In the genomic region with DNA sequence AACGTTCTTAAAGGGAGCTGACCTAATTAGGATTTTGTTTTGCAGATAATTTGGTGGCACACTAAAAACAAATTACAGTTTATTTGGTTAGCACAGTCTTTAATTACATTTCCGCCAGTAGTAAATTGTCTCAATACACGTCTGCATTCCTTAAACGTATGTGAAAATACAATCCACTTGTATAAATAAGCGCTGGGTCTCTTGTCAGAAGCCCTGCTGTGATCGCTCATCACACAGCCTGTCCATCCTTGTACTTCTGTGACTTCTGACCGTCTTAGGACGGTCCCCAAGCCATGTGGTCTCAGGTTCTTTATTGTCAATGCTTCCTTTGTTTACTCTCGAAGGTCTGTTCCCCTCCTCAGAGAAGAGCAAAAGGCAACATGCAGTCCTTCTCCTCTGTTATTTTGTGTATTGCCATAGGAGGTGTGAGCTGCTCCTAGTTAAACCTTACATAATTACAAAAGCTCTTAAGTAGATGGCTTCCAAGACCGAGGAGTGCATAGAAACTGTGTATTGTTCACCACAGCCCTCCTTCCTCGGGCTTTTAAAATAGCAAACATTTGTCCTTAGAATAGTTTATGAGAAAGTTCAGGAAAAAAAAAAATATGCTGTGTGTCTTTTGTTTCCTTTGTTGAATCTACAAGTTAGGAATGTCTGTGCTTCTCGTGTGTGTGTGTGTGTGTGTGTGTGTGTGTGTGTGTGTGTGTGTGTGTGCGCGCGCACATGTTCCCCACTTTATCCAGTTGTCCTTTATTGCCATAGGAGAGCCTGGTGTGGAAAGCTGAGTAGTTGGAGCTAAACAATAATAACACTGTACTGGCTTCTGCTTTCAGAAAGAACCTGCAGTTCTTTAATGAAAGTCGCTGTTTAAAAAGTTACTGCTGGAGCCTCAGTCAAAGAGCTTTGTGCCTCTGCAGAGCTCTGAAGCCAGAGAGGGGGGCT, we compare ENCODE assay signal across 9 mouse cellular contexts. TPM values are rescaled to one million over a fixed set of nuclear protein-coding genes. Genes with fewer than 3 reads are reported as not detected.
A peak's percentile ranks its signal among the peaks of the same experiment; 100 is the strongest.
DNase-seq lines count a peak whose midpoint lies in the region; ATAC-seq and TF ChIP-seq lines count a peak whose summit lies in the region.
"Had no signal": no experiment of that assay in that cellular context is flagged by ENCODE, and none has a peak within 500 bp of the region (broad histone marks: within the 10 kb centered on the region; RNA-seq: fewer than 3 reads in every experiment).

No protein-coding gene starts in this region.

- no peak overlapping the region for H3K9ac ChIP-seq in heart, embryonic 11.5 days (ENCODE audit: low read depth, low read length)
- H3K9ac ChIP-seq in hindbrain, embryonic 14.5 days = peak overlapping the region; percentile 75
- H3K9ac ChIP-seq in midbrain, embryonic 13.5 days (replicated peaks) = peak overlapping the region; percentile 59

- no peak for ATAC-seq in heart, embryonic 11.5 days (replicated peaks; ENCODE audit: insufficient number of reproducible peaks, low FRiP score, low TSS enrichment)
- ATAC-seq in hindbrain, embryonic 14.5 days (ENCODE audit: low FRiP score) = no peak
- ATAC-seq in midbrain, embryonic 13.5 days = no peak

- peak overlapping the region; percentile 97 for H3K4me2 ChIP-seq in heart, embryonic 11.5 days
- H3K4me2 ChIP-seq in hindbrain, embryonic 14.5 days (replicated peaks) = peak overlapping the region; percentile 99
- H3K4me2 ChIP-seq in midbrain, embryonic 13.5 days (replicated peaks) = peak overlapping the region; percentile 96

- DNase-seq in heart, postnatal 10 days = no peak
- peak; percentile 77 for DNase-seq in embryo, embryonic 10 days (ENCODE audit: low spot score)
- DNase-seq in hindbrain, embryonic 14.5 days (ENCODE audit: low spot score) = no peak
- no peak for DNase-seq in gastrocnemius, postnatal 36 days
- no peak for DNase-seq in cerebellum, adult 2 months
- no peak for DNase-seq in urinary bladder, postnatal 10 days (ENCODE audit: low spot score)

- no peak for TF ChIP-seq POLR2A in cerebellum, adult 2 months (IDR thresholded peaks at IDR 0.05; ENCODE audit: borderline replicate concordance, insufficient read depth, low read length)

- H3K36me3 ChIP-seq in heart, embryonic 11.5 days (ENCODE audit: control insufficient read depth, insufficient read depth, low read length) = no peaks in the 10 kb centered on the region
- H3K36me3 ChIP-seq in hindbrain, embryonic 14.5 days (replicated peaks; ENCODE audit: control insufficient read depth, insufficient read depth) = no peaks in the 10 kb centered on the region
- no peaks in the 10 kb centered on the region for H3K36me3 ChIP-seq in midbrain, embryonic 13.5 days

- 15% methylated on average over 16 of the region's 16 CpGs for WGBS in heart, embryonic 11.5 days (ENCODE audit: insufficient replicate concordance)
- WGBS in hindbrain, embryonic 14.5 days = 7% methylated on average over 16 of the region's 16 CpGs
- 2% methylated on average over 16 of the region's 16 CpGs for WGBS in midbrain, embryonic 13.5 days
- 28% methylated on average over 16 of the region's 16 CpGs for WGBS in cerebellum, adult 2 months

- intact Hi-C loops in heart, postnatal 10 days (cut with DNase I) = no loop called here
- intact Hi-C loops in gastrocnemius, postnatal 36 days (cut with DNase I) = no loop called here

- H3K4me1 ChIP-seq in heart, embryonic 11.5 days (ENCODE audit: control insufficient read depth, insufficient read depth, low read length) = peaks cover 2% of the 10 kb centered on the region; the same call in 1 of the 2 replicates
- H3K4me1 ChIP-seq in hindbrain, embryonic 14.5 days (replicated peaks; ENCODE audit: control insufficient read depth, insufficient read depth, low read length) = peaks cover 17% of the 10 kb centered on the region
- peaks cover 46% of the 10 kb centered on the region for H3K4me1 ChIP-seq in midbrain, embryonic 13.5 days (replicated peaks)
- no peaks in the 10 kb centered on the region for H3K4me1 ChIP-seq in cerebellum, adult 2 months (ENCODE audit: control insufficient read depth, insufficient read depth, low read length)

- no peak for TF ChIP-seq CTCF in cerebellum, adult 2 months (IDR thresholded peaks at IDR 0.05; ENCODE audit: borderline replicate concordance, insufficient read depth, low read depth, low read length)

- peak overlapping the region; percentile 71 for H3K4me3 ChIP-seq in heart, embryonic 11.5 days (ENCODE audit: low read depth, low read length)
- H3K4me3 ChIP-seq in hindbrain, embryonic 14.5 days (replicated peaks; ENCODE audit: low read length) = peak overlapping the region; percentile 85
- H3K4me3 ChIP-seq in midbrain, embryonic 13.5 days (replicated peaks) = peak overlapping the region; percentile 78
- no peak overlapping the region for H3K4me3 ChIP-seq in cerebellum, adult 2 months (replicated peaks; ENCODE audit: insufficient read depth, low read depth, low read length)
- H3K4me3 ChIP-seq: megakaryocyte, embryonic 14.5 days had no signal

- H3K27ac ChIP-seq in heart, embryonic 11.5 days (ENCODE audit: low read depth, low read length) = no peak overlapping the region
- peak overlapping the region; percentile 40 for H3K27ac ChIP-seq in hindbrain, embryonic 14.5 days
- H3K27ac ChIP-seq in midbrain, embryonic 13.5 days = peak overlapping the region; percentile 65
- H3K27ac ChIP-seq in cerebellum, adult 2 months (ENCODE audit: insufficient read depth, low read length) = no peak overlapping the region; the same call in 1 of the 2 replicates

- H3K9me3 ChIP-seq in heart, embryonic 11.5 days (replicated peaks; ENCODE audit: control insufficient read depth, low read length) = no peaks in the 10 kb centered on the region
- no peaks in the 10 kb centered on the region for H3K9me3 ChIP-seq in hindbrain, embryonic 14.5 days (ENCODE audit: control insufficient read depth, low read length)
- H3K9me3 ChIP-seq in midbrain, embryonic 13.5 days = no peaks in the 10 kb centered on the region

- peaks cover 46% of the 10 kb centered on the region for H3K27me3 ChIP-seq in heart, embryonic 11.5 days (ENCODE audit: control insufficient read depth, insufficient read depth, low read length)
- H3K27me3 ChIP-seq in hindbrain, embryonic 14.5 days (ENCODE audit: control insufficient read depth, insufficient read depth, low read length) = 0 out of 2 replicates have a peak, but pooled peaks cover 4% of the 10 kb centered on the region
- no peaks in the 10 kb centered on the region for H3K27me3 ChIP-seq in midbrain, embryonic 13.5 days
- no peaks in the 10 kb centered on the region for H3K27me3 ChIP-seq in cerebellum, adult 2 months (ENCODE audit: control insufficient read depth, insufficient read depth, low read length)

RNA-seq across cellular contexts. Expression of a gene that starts 2.5 kb away (rescaled TPM):
- polyA plus RNA-seq in heart, embryonic 11.5 days (2014; fragmentation: Nextera tagmentation; extraction: Ambion mirVana) = 2.4 and 2.6 TPM in 2 replicates
- total RNA-seq in heart, postnatal 10 days (2021) = 1 to 10 TPM; 3.0 TPM
- 3.9 and 4.4 TPM in 2 replicates for polyA plus RNA-seq in hindbrain, embryonic 14.5 days (2014; fragmentation: Nextera tagmentation; extraction: Ambion mirVana)
- polyA plus RNA-seq in midbrain, embryonic 13.5 days (2015; fragmentation: Nextera tagmentation; extraction: Ambion mirVana) = 3.6 and 4.0 TPM in 2 replicates
- total RNA-seq in gastrocnemius, postnatal 36 days (2021) = 1 to 10 TPM; 2.9 to 6.3 TPM
- polyA plus RNA-seq in cerebellum, adult 2 months (2012; rRNA removed) = 3.9 and 4.4 TPM in 2 replicates

Comparison
In these comparisons a context has a peak if more than half of its experiments do, and no peak if none do; other contexts are left out.
1. H3K27ac ChIP-seq: peak in hindbrain, embryonic 14.5 days (single experiment) and midbrain, embryonic 13.5 days (single experiment); none in heart, embryonic 11.5 days (single experiment) and cerebellum, adult 2 months (single experiment).
2. Peak in every context shown above with its lines, with median percentiles within 50 percentile points of each other: H3K4me2 ChIP-seq.